Mouse (Mus musculus) natural killer cell, adult 2 months (primary cell): ENCODE measurements at regions not wholly inside any gene's neighbourhood (a gene's known extent, or its start where the extent isn't known, plus 50 kb on each side); places are given as distances from the start of the nearest gene placed in this dataset.

Experiments used
- DNase-seq, 2 experiments: peaks; one replicate each; pipeline ENCODE4 v3.0.0; 2022; ENCODE audit warnings: low spot score in 2 of 2

DNA sequence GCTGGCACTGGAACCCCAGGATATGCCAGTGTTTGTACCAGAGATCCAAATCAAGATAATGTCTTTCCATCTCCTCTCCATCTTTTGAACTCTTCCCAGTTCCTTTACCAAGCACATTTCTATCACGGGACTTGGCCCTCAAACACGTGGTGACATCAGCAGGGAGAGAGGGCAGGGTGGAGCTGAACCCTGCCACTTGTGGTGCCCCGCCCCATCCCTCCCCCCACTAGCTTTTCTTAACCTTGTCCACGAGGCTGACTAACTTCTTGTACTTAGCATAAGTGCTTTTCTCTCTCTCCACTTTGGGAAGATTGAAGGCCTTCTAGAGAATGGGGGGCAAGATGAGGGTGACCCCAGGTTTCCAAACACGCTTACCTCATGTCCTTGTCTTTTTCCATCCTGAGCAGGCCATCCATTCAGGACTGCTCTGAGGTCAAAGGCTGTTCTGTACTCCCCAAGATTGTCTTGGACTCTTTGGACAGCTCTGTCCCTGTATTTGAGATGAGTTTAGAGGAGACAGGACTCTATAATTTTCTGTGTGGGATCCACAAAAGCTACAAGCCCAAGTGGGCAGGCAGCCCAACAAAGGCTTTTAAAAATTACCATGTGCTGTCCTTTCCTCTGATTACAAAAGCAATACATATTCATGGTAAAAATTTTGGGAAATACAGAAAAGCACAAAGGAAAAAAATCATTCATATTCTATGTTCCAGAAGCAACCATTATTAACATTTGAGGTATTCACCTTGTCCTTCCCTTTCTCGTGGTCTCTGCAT lies 192.7 kb upstream of the 4931429L15Rik start:
- no peak for DNase-seq

DNA sequence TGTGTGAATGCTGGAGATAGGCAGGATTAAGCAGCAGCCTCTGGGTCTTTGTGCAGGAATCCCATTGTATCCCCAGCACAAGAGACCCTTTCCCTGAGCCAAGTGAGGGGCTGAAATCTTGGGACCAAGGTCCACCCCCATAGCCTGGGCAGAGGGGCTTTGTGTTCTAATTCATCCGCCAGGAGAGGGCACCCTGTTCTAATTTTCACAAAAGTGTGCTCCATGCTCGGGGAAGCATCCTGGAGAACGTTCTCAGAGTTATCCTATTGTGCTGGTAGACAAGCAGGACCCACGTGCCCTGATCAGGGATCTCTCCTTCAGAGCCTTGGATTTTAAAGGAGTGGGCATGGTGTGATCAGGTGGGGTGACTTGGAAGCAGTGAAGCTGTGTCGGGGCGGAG lies 191.5 kb upstream of the 4931429L15Rik start:
- DNase-seq: no peak

DNA sequence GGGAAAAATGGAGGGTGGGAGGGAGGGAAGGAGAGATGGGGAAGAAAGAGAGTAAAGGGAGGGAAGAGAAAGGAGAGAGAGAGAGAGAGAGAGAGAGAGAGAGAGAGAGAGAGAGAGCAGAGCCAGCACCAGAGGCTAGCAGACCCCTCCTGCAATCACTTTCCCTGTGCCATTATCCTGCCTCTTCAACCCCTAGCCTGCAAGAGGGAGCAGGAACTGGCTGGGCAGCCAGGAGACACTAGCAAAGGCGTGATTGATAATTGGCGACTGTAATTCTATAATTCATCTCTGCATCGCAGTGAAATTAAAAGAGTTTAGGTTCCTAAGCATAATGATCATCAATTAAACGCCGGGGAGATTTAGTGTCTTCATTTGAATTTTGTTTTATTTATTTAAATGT lies 190.1 kb upstream of the 4931429L15Rik start:
- DNase-seq: no peak

DNA sequence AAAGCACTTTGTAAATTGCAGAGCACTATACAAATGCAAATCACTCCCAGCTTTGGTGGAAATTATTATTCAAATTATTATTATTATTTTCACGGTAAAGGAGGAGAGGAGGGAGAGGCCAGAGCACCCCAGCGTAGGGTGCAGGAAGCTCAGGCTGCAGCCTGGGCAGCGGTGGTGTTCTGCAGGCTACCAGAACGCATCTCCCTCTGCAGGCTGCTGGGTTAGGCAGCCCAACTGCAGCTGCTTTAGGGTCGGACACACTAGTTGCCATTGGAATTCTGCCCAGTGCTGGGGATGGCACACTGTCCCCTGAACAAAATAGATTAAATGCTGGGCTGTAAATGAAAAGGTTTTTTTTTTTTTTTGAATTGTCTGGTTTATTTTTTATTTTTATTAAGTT lies 189.7 kb upstream of the 4931429L15Rik start:
- DNase-seq: no peak

DNA sequence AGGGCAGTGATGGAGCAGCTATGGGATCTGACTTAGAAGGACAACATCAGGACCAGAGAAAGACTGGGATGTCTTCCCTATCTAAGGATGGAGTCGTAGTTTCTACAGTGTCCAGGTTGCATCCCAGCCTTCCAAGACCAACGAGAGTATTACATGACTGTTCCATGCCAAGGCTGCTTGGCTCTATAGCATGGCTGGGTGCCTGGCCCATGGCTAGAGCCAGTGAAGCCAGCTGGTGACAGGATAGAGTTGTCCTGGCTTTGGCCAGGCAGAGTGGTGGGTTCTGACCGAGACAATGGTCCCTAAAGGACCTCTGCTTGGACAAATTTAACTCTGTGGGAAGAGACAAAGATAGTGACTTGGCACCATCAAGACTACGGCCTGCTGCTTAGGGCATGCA lies 187.2 kb upstream of the 4931429L15Rik start:
- no peak for DNase-seq

DNA sequence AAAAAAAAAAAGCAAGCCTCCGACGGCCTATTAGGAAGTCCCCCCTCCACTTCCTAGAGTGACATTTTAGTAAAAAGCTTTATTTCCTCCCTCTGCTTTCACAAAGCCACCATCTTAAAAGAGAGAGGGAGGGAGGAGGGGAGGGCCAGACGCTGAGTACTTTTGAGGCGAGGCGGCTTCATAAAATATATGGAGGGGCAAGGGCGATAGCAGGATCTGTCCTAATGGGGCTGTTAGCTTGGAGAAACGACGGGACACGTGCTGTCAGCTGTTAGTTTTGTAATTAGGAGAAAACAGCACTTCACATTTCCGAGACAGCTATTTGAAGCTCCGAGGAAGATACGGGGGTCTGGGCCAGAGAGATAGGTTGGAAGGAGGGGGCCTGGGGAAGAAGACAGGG lies 184.8 kb upstream of the 4931429L15Rik start:
- no peak for DNase-seq

DNA sequence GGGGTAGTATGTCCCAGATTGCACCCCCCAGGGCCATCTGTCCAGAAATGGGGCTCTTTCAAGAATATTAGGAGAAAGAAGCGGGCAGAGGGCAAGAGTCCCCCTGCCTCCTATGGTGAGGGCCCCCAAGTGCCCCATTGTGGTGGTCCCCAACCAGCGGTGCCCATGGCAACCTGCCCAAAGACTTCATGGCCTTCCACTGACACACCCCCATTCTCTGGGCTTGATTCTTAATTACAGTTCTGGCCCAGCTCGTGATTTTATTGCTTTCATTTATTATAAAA lies 184.3 kb upstream of the 4931429L15Rik start:
- no peak for DNase-seq

DNA sequence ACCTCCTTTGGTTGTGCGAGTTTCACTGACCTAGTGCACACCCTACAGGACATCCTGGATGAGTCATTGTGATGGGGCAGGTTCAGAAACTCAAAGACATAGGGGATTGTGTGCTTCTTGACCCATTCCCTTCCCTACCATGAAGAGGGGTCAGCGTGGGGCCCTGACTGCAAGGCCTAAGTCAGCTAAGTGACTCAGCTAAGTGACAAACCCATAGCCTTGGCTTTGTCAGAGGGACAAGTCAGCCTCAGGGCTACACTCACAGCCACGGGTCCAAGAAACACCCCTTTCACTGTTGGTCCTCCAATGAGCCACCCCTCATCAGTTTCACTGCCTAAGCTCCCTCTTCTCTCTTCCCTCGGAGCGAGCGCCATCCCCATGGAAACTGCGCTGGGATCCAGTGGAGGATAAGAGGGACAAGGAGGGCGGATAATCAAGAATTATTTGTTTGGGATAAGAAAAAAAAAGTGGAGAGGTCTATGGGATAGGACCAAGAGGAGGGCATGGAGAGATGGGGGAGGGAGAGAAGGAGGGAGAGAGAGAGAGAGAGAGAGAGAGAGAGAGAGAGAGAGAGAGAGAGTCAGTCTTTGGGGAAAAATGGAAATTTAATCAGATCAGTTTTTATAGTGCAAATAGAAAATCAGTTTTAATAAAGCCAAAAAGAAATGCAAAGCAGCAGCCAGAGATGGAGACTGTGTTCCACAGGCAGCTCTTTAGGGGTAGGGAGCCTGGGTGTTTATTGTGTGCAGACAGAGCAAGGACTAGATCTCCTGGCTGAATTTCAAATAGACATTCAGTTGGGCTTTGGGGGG lies 183.7 kb upstream of the 4931429L15Rik start:
- no peak for DNase-seq

DNA sequence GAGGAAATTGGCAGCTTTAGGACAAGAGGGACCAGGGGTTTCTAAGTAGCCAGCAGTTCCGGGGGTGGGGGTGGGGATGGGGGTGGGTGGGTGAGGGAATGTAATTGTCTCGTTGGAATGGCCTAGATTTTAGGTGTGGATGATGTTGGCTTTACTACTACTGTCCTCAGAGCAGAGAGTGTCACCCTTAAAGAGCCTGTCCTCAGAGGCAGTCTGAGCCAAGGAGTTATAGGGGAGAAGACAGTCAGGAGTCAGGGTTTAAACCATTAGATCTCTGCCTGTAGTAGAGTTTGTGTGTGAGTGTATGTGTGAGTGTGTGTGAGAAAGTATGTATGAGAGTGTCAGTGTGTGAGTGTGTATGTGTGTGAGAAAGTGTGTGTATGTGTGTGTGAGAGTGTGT lies 179.6 kb upstream of the 4931429L15Rik start:
- DNase-seq: no peak

DNA sequence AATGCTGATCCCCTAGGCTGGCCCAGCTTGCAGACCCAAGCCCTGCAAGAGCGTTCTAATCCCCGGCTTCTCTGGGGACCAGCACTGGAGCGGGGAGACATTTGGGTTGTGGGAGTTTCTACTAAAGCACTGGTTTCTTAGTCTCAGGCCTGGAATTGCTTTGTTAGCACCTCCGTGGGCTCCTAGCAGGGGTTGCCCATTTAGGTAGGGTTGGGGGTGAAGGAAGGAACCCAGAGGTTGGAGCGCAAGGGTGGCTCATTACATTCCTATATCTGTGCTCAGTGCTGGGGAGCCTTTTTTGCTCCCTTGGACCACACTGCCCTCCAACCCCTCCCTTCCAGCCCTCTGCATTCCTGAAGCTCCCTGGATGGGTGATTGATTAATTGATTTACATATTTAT lies 179.1 kb upstream of the 4931429L15Rik start:
- DNase-seq: no peak

DNA sequence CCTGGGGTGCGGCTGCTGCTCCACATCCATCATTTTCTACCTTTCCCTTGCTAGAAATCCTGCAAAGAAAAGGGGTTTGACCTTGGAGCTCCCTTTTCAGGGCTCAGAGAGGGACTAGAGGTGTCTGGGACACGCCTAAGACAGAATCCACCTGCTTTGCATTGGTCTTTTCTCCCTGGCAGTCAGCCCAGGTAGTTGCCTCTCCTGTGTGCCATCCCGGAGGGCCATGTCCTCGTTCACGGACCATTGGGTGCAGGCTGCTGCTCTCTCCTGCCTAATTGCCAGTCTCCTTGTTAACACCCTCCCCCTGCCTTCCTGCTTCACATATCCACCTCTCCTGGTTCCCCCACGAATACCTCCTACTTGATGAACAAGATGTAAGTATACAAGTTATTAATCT lies 175.5 kb upstream of the 4931429L15Rik start:
- no peak for DNase-seq

DNA sequence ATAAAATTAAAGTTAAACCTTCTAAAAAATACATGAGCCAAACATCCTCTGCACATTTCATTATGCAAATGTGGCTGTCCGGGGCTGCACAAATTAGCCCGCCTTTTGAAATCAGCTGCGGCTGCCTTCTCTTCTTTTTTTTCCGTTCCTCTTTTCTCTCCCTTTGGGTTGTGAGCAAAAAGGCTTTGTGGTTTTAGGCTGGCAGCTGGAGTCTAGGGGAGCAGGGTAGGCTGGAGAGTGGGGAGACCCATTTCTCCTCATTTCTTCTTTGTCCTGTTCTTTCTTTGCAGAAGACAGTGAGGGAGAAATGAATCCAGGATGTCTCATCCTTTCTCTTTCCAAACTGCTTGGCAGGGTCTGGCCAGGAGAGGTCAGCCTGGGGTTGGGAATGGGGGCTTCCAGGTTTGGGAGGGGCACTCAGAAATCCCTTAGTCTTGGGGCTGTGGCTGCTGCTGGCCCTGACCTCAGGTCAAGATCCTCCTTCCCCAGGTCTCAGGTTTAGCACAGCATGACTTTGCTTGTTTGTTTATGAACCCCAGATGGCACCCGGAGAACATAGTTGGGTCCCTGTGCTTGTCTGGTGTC lies 163.2 kb upstream of the 4931429L15Rik start:
- no peak for DNase-seq

DNA sequence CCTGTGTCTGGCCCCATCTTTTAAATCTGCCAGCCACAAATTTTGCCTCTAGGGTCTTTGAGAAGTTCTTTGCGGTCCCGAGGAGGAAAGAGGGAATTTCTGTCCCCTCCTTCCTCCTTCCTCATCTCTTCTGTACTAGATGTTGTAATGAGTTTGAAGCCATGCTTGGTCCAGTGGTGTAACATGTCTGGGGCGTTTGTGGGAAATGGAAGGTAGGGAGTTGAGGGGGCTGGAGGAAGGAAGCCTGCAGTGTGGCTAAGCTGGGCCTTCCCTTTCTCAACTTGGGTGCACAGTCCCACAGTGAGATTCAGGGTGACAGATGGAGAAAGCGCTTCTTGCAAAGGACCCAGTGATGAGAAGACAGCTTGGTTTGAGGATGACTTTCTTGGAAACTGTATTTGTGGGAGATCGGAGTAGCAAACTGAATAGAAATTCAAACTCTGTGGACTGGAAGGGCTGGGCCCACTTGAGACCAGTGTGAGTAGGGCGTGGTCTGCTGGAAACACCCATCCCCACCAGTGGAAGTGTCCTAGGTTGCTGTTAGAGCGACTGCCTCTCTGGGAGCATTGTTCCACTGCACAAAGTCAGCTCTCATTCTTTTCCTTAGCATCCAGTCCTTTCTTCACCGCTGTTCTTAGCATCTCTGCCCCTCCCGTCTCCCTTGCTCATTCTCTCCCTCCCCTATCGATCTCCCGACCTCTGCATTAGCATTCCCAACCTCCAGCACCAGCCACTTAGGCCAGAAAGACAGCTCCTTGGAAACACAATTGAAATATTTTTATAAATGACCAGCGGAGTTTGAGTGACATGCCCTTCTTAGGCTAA lies 162.5 kb upstream of the 4931429L15Rik start:
- no peak for DNase-seq

DNA sequence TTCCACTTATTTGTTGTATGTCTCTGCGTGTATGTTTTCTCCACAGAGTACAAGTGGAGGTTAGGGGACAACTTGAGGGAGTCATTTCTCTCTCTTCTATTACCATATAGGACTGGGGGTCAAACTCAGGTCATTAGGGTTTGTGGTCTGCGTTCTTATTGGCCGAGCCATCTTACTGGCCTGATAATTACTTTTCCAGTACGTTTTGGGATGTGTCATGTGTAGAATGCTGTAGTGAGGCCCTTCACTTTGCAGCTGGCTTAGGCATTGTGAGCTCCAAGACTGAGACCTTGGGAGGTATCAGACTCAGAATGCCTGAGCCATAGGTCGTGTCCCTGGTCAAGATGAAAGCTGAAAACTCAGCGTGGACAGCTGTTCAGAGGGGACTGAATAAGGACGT lies 161.7 kb upstream of the 4931429L15Rik start:
- DNase-seq: no peak

DNA sequence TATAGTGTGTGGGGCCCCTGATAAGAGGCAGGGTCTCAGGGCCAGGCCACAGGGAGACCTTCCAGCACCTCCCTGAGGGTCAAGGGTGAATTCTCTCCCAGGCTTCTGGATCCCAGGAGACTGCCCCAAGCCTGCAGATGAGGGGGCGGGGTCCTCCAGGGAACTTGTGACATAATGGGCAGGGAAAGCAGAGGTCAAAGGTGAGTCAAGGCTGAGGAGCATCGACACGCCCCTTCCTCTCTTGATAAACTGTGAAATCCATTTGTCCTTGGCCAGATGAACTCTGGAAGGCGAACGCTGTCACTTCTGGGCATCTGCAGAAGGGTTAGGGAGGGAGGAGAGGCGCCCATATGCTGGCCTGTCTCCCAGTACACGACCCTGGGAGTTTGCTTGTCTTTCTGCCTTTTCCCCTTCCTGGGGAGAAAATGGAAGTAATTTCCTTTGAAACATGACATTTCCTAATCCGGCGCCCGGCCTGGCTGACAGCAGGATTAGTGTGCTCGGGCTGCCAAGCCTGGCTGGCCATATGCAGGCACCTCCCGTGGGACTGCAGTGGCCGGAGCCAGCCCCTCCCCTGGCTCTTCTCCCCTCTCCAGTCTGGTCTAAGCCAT lies 160.4 kb upstream of the 4931429L15Rik start:
- no peak for DNase-seq

DNA sequence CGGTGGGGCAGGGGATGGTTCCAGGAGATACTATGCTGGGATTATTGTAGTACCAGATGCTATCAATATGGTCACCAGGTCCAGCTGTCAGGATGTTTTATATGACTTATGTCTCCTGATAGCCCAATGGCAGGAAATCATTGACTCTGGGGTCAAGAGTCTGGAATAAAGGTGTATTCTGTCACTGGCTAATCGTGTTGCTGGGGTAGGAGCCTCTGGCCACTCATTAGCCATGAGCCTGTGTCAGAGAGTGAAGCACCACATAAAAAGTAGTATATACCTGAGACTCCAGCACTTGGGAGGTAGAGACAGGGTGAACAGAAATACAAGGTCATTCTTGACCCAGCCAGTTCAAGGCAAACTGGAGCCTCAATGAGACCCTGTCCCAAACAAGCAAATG lies 158.8 kb upstream of the 4931429L15Rik start:
- no peak for DNase-seq

DNA sequence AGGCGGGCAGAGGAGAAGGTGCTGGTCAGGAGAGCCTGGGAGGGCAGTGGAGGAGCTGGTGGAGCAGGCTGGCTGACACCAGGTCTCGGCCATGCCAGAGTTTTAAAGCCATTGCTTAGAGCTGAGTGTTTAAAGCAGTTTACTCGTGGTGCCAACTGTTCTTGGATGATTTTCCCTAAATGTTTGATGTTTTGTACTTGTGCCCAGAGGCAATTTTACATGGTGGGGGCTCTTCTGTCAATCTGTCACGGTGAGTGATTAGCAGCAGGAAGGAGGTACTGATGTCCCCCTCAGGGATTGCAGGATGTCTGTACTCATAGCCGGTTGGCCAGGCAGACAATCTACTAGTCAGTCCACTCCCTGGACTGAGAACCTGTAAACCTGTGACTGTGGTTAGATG lies 156.7 kb upstream of the 4931429L15Rik start:
- no peak for DNase-seq

DNA sequence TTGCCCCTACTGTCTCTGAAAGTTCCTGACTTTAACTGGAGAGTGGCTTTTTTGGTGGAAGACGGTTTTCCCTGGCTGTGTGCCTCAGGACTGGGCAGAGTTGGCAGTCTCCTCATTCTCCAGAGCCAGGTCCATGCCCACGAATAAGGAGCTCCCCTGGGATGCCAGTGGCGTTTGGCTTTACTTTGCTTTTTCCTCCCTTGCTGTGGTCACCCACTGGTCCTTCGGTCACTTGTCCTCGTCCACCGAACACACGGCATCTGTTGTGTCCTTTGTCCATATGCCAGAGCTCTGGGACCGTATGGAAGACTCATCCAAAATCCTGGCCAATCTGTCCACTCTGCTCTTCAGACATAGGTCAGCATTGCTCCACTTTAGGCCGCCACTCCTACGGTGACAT lies 153.9 kb upstream of the 4931429L15Rik start:
- no peak for DNase-seq

DNA sequence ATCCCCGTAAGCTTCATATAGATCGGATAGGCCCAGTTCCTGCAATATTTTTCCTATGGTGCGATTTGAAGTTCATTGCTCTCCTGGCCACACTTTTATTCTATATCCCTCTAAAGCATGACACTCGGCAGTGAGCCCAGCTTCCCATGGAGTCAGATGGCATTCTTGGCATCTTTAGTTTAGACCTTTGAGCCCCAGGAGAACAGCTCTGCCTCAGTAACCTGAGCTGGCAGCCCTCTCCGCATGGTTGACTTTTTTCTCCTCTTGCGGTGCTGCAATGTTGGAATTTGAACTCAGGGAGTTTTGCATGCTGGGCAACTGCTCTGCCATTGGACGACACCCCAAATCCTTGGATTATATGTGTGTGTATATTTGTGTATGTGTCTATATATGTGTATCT lies 149.7 kb upstream of the 4931429L15Rik start:
- DNase-seq: no peak

DNA sequence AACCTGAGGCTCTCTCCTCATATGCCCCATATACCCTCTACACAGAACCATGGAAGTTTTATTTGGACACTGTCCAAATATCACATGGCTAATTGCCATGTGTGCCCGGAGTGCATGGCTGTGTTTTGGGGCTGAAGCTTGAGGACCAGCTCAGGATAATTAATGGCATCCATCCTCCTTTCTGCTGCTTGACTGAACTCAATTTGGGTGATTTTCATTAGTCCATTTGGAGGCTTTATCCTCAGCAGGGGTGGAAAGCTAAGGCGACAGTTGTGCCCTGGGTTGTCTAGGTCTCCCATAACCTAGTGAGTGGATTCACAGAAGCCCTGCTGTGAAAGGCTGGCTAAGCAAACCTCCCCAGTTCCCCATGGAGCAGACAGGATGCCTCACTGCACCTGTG lies 148.5 kb upstream of the 4931429L15Rik start:
- no peak for DNase-seq

DNA sequence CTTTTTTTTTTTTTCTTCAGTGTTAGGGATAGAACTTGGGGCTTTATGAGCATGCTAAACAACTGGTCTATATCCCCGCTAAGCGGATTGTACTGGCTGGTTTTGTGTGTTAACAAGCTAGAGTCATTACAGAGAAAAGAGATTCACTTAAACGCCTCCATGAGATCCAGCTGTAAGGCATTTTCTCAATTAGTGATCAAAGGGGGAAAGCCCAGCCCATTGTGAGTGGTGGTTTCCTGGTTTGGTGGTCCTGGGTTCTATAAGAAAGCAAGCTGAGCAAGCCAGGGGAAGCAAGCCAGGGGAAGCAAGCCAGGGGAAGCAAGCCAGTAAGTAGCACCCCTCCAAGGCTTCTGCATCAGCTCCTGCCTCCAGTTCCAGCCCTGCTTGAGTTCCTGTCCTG lies 147.9 kb upstream of the 4931429L15Rik start:
- no peak for DNase-seq

DNA sequence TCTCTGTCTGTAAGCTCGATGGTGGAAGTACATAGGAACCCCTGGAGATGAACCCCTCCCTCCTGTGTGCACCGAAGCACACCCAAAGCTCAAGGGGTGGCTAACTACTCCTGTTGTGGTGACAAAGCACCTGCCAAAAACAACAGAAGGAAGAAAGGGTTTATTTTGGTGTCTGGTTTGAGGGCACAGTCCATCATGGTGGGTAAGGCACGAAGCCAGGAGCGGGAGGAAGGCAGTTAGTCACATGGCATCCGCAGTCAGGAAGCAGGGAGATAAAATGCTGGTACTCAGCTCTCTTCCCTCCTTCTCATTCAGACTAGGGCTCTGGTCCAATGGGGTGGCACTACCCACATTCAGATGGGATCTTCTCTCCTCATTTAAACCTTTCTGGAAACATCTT lies 142.9 kb upstream of the 4931429L15Rik start:
- no peak for DNase-seq
